10 mouse cellular contexts compared by ENCODE assay signal in genomic region chr19:16625610-16626395, GRCm38 (mm10).
DNase-seq lines count a peak whose midpoint lies in the region; ATAC-seq and TF ChIP-seq lines count a peak whose summit lies in the region.
"Had no signal": no experiment of that assay in that cellular context is flagged by ENCODE, and none has a peak within 500 bp of the region (broad histone marks: within the 10 kb centered on the region; RNA-seq: fewer than 3 reads in every experiment).

No protein-coding gene starts in this region.

- H3K9ac ChIP-seq in hindbrain, embryonic 11.5 days (ENCODE audit: low read depth, low read length) = no peak overlapping the region
- H3K9ac ChIP-seq in hindbrain, embryonic 13.5 days = no peak overlapping the region
- H3K9ac ChIP-seq in MEL (ENCODE audit: control insufficient read depth, low read depth, low read length, poor library complexity, severe bottlenecking) = peak overlapping the region; percentile 45
- H3K9ac ChIP-seq: hindbrain, embryonic 15.5 days had no signal

- no peaks in the 10 kb centered on the region for H3K27me3 ChIP-seq in hindbrain, embryonic 11.5 days (ENCODE audit: control insufficient read depth, insufficient read depth, low read length)
- H3K27me3 ChIP-seq in hindbrain, embryonic 13.5 days = no peaks in the 10 kb centered on the region
- H3K27me3 ChIP-seq in MEL (ENCODE audit: control insufficient read depth in 1 of 2, insufficient read depth in 2 of 2, low read length in 2 of 2) = no peaks in the 10 kb centered on the region
- no peaks in the 10 kb centered on the region for H3K27me3 ChIP-seq in embryonic facial prominence, embryonic 10.5 days (replicated peaks; ENCODE audit: low read depth, poor library complexity, severe bottlenecking)
- H3K27me3 ChIP-seq: hindbrain, embryonic 15.5 days had no signal

- TF ChIP-seq CTCF in MEL (IDR thresholded peaks at IDR 0.05 in 2 of 3, conservative IDR thresholded peaks at IDR 0.05 in 1 of 3; ENCODE audit: control insufficient read depth in 1 of 3, insufficient read depth in 1 of 3, low read depth in 2 of 3, low read length in 3 of 3, poor library complexity in 1 of 3, severe bottlenecking in 1 of 3) = no peak

- no peak overlapping the region for H3K27ac ChIP-seq in hindbrain, embryonic 11.5 days (ENCODE audit: low read depth, low read length)
- H3K27ac ChIP-seq in hindbrain, embryonic 13.5 days = no peak overlapping the region
- peak overlapping the region; percentile 71 for H3K27ac ChIP-seq in MEL (ENCODE audit: control insufficient read depth, low read depth, low read length)
- H3K27ac ChIP-seq in embryonic facial prominence, embryonic 10.5 days (replicated peaks) = 0 out of 2 replicates have a peak overlapping the region, but pooled peaks have one; percentile 26
- H3K27ac ChIP-seq: hindbrain, embryonic 15.5 days had no signal

- H3K4me2 ChIP-seq in hindbrain, embryonic 11.5 days (replicated peaks; ENCODE audit: low read depth, low read length) = no peak overlapping the region
- H3K4me2 ChIP-seq in hindbrain, embryonic 13.5 days = no peak overlapping the region
- H3K4me2 ChIP-seq: hindbrain, embryonic 15.5 days had no signal

- ATAC-seq in hindbrain, embryonic 11.5 days (ENCODE audit: low FRiP score) = peak; percentile 43; the same call in 1 of the 2 replicates
- ATAC-seq in hindbrain, embryonic 13.5 days (ENCODE audit: low FRiP score) = no peak

- H3K9me3 ChIP-seq in hindbrain, embryonic 11.5 days (ENCODE audit: control insufficient read depth, low read length) = no peaks in the 10 kb centered on the region
- H3K9me3 ChIP-seq in hindbrain, embryonic 13.5 days = no peaks in the 10 kb centered on the region
- H3K9me3 ChIP-seq in MEL (replicated peaks; ENCODE audit: insufficient read depth, low read length) = no peaks in the 10 kb centered on the region
- no peaks in the 10 kb centered on the region for H3K9me3 ChIP-seq in embryonic facial prominence, embryonic 10.5 days
- H3K9me3 ChIP-seq: hindbrain, embryonic 15.5 days had no signal

- no peak overlapping the region for H3K4me3 ChIP-seq in hindbrain, embryonic 11.5 days (ENCODE audit: low read depth, low read length)
- no peak overlapping the region for H3K4me3 ChIP-seq in hindbrain, embryonic 13.5 days
- H3K4me3 ChIP-seq in MEL (ENCODE audit: control insufficient read depth in 1 of 2, insufficient read depth in 1 of 2, low read depth in 2 of 2, low read length in 2 of 2) = peak overlapping the region in 1 of 2 experiments; percentile 18; a peak in 2 of 4 replicates
- H3K4me3 ChIP-seq in embryonic facial prominence, embryonic 10.5 days = no peak overlapping the region
- H3K4me3 ChIP-seq: hindbrain, embryonic 15.5 days had no signal

- no peaks in the 10 kb centered on the region for H3K4me1 ChIP-seq in hindbrain, embryonic 11.5 days (replicated peaks; ENCODE audit: control insufficient read depth, insufficient read depth, low read length)
- H3K4me1 ChIP-seq in hindbrain, embryonic 13.5 days (replicated peaks) = no peaks in the 10 kb centered on the region
- peaks cover 18 to 25% of the 10 kb centered on the region in 2 experiments for H3K4me1 ChIP-seq in MEL (ENCODE audit: control insufficient read depth in 1 of 2, insufficient read depth in 2 of 2, low read length in 2 of 2)
- H3K4me1 ChIP-seq in embryonic facial prominence, embryonic 10.5 days = peaks cover 10% of the 10 kb centered on the region
- H3K4me1 ChIP-seq: hindbrain, embryonic 15.5 days had no signal

- intact Hi-C loops in gastrocnemius, postnatal 14 days (cut with DNase I; ENCODE audit: low total_unique reads) = no loop called here

- no peak for DNase-seq in hindbrain, embryonic 11.5 days (ENCODE audit: low spot score)
- DNase-seq in MEL (ENCODE audit: low read depth, low spot score) (peak; percentile 88), MN1 (ENCODE audit: low spot score) (no peak)
- no peak for DNase-seq in embryonic facial prominence, embryonic 10.5 days (ENCODE audit: low spot score)
- DNase-seq in lung, postnatal 36 days = peak; percentile 28
- no peak for DNase-seq in gastrocnemius, postnatal 14 days
- no peak for DNase-seq in cerebellum, adult 8-10 months
- DNase-seq: right cerebral cortex, postnatal 4 days had no signal

- H3K36me3 ChIP-seq in hindbrain, embryonic 11.5 days (ENCODE audit: control insufficient read depth, insufficient read depth, low read length) = no peaks in the 10 kb centered on the region
- H3K36me3 ChIP-seq in hindbrain, embryonic 13.5 days = no peaks in the 10 kb centered on the region
- peaks cover 4 to 36% of the 10 kb centered on the region in 2 experiments; a peak in 3 of 4 replicates for H3K36me3 ChIP-seq in MEL (ENCODE audit: control insufficient read depth in 1 of 2, insufficient read depth in 2 of 2, low read length in 2 of 2)
- no peaks in the 10 kb centered on the region for H3K36me3 ChIP-seq in embryonic facial prominence, embryonic 10.5 days (replicated peaks)
- H3K36me3 ChIP-seq: hindbrain, embryonic 15.5 days had no signal

- TF ChIP-seq EP300 in MEL (IDR thresholded peaks at IDR 0.05; ENCODE audit: low read depth in 1 of 2, low read length in 2 of 2) = peak in 1 of 2 experiments; percentile 36; a peak in 1 of 4 replicates

- TF ChIP-seq RAD21 in MEL (IDR thresholded peaks at IDR 0.05; ENCODE audit: low read depth, low read length) = no peak

- H3K79me2 ChIP-seq in MEL (ENCODE audit: control insufficient read depth, insufficient read depth, low read length, poor library complexity) = no peaks in the 10 kb centered on the region

- WGBS in hindbrain, embryonic 11.5 days = 31% methylated on average over 14 of the region's 14 CpGs
- WGBS in hindbrain, embryonic 13.5 days = 25% methylated on average over 14 of the region's 14 CpGs
- WGBS in embryonic facial prominence, embryonic 10.5 days = 30% methylated on average over 14 of the region's 14 CpGs

- peak in 1 of 2 experiments; percentile 42; a peak in 1 of 4 replicates for TF ChIP-seq POLR2A in MEL (IDR thresholded peaks at IDR 0.05; ENCODE audit: control insufficient read depth in 1 of 2, insufficient read depth in 1 of 2, low read depth in 1 of 2, low read length in 2 of 2, poor library complexity in 1 of 2)

TF ChIP-seq in MEL, 35 proteins besides CTCF, POLR2A, EP300 and RAD21:
- no peak for TF ChIP-seq USF2 (IDR thresholded peaks at IDR 0.05; ENCODE audit: borderline replicate concordance in 1 of 2, insufficient read depth in 1 of 2, low read depth in 1 of 2, low read length in 2 of 2)
- TF ChIP-seq GATA1 (IDR thresholded peaks at IDR 0.05; ENCODE audit: low read depth, low read length) = peak; percentile 67
- TF ChIP-seq ELF1 (IDR thresholded peaks at IDR 0.05; ENCODE audit: low read depth, low read length) = no peak
- 0 out of 2 replicates have a peak, but pooled peaks have one; percentile 42 for TF ChIP-seq MYC (IDR thresholded peaks at IDR 0.05; ENCODE audit: low read depth, low read length)
- TF ChIP-seq MXI1 (IDR thresholded peaks at IDR 0.05; ENCODE audit: low read depth, low read length) = peak; percentile 81
- TF ChIP-seq SIN3A (IDR thresholded peaks at IDR 0.05; ENCODE audit: low read length) = peak; percentile 57
- TF ChIP-seq HCFC1 (IDR thresholded peaks at IDR 0.05; ENCODE audit: low read depth, low read length) = peak; percentile 25; the same call in 1 of the 2 replicates
- TF ChIP-seq MAZ (IDR thresholded peaks at IDR 0.05; ENCODE audit: low read depth, low read length) = peak; percentile 71; the same call in 1 of the 2 replicates

Comparison
In these comparisons a context has a peak if more than half of its experiments do, and no peak if none do; other contexts are left out.
1. DNase-seq: peak in MEL (single experiment) and lung, postnatal 36 days (single experiment); none in hindbrain, embryonic 11.5 days (single experiment), embryonic facial prominence, embryonic 10.5 days (single experiment), MN1 (single experiment), gastrocnemius, postnatal 14 days (single experiment) and cerebellum, adult 8-10 months (single experiment).
2. H3K27ac ChIP-seq: peak in MEL (single experiment) and embryonic facial prominence, embryonic 10.5 days (single experiment); none in hindbrain, embryonic 11.5 days (single experiment) and hindbrain, embryonic 13.5 days (single experiment).